Mouse (Mus musculus) hindbrain, embryonic 15.5 days (tissue): ENCODE results near the gene Olfr279. TPM values are rescaled to one million over a fixed set of nuclear protein-coding genes. Genes with fewer than 3 reads are reported as not detected.

ENCODE experiments used
- ATAC-seq: fragments of 200-750 bp; cut with Nextera tagmentation; 2 replicates; pipeline ENCODE4 v1.8.0; 2017; ENCODE audit warnings: low read depth, moderate number of reproducible peaks, moderate TSS enrichment; ENCODE audit not compliant: low FRiP score
- H3K27ac ChIP-seq: fragments of 300-500 bp; sonication (generic); replicated peaks from 2 replicates; pipeline ENCODE4 v1.5.1; 2015; ENCODE audit warnings: mild to moderate bottlenecking, inconsistent platforms
- H3K27me3 ChIP-seq: fragments of 300-500 bp; sonication (generic); 2 replicates; pipeline ENCODE4 v1.6.1; 2015; ENCODE audit warnings: control low read depth, inconsistent platforms
- H3K36me3 ChIP-seq: fragments of 300-500 bp; sonication (generic); 2 replicates; pipeline ENCODE4 v1.6.1; 2015; ENCODE audit warnings: control low read depth, inconsistent platforms
- H3K4me1 ChIP-seq: fragments of 300-500 bp; sonication (generic); replicated peaks from 2 replicates; pipeline ENCODE4 v1.6.1; 2015; ENCODE audit warnings: control low read depth, inconsistent platforms
- H3K4me2 ChIP-seq: fragments of 300-500 bp; sonication (generic); 2 replicates; pipeline ENCODE4 v1.6.1; 2015; ENCODE audit warnings: moderate library complexity, mild to moderate bottlenecking, inconsistent platforms
- H3K4me3 ChIP-seq: fragments of 300-500 bp; sonication (generic); 2 replicates; pipeline ENCODE4 v1.5.1; 2015; ENCODE audit warnings: mild to moderate bottlenecking, inconsistent platforms
- H3K9ac ChIP-seq: fragments of 300-500 bp; sonication (generic); 2 replicates; pipeline ENCODE4 v1.6.1; 2015; ENCODE audit warnings: inconsistent platforms
- H3K9me3 ChIP-seq: fragments of 300-500 bp; sonication (generic); 2 replicates; pipeline ENCODE4 v1.6.1; 2016; ENCODE audit warnings: control low read depth, inconsistent platforms
- WGBS: fragments of 180-500 bp; shearing (Covaris S2); methylation state at CpG from one replicate; pipeline ENCODE4 v1.1.7; 2015; 5-methylcytosine and 5-hydroxymethylcytosine counted together
- polyA plus RNA-seq: library from polyadenylated mRNA; unstranded; fragments of >200 nt; fragmentation: Nextera tagmentation; extraction: Ambion mirVana; gene quantifications from 2 replicates; pipeline ENCODE4 v1.2.1, GENCODE M21; 2015

The Olfr279 gene
- polyA plus RNA-seq: not detected in 2 replicates

DNA sequence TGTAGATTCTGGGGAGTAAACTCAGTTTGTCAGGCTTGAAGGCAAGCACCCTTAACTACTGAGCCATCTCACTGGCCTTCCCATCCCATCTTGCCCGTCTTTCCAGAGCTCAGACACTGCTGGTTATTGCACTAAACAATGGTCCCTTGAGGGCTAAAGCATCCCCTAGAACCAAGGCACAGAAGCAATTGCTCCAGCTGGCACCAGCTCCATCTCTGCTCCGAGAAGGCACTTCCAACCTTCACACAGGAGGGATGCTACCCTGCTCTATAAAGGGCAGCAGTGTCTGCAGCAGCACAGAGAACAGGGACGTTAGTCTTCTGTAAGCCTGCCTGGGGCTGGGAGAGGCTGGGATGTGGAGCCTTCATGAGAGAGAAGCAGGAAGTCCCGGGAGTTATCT, at the start of gene Olfr279:
Gene Olfr279 (plus strand): TSS at position 301 of the 400 bp plus-strand sequence.
- H3K4me3 ChIP-seq: no peak within 1 kb of the TSS
- H3K27ac ChIP-seq: no peak within 1 kb of the TSS
- H3K4me2 ChIP-seq: no peak within 1 kb of the TSS
- ATAC-seq: no peak
- 61% methylated on average over 4 of the region's 4 CpGs for WGBS
- no peak within 1 kb of the TSS for H3K9ac ChIP-seq
- H3K4me1 ChIP-seq: no peaks in the 10 kb centered on the region
- no peaks in the 10 kb centered on the region for H3K36me3 ChIP-seq
- no peaks in the 10 kb centered on the region for H3K9me3 ChIP-seq
- H3K27me3 ChIP-seq: no peaks in the 10 kb centered on the region

DNA sequence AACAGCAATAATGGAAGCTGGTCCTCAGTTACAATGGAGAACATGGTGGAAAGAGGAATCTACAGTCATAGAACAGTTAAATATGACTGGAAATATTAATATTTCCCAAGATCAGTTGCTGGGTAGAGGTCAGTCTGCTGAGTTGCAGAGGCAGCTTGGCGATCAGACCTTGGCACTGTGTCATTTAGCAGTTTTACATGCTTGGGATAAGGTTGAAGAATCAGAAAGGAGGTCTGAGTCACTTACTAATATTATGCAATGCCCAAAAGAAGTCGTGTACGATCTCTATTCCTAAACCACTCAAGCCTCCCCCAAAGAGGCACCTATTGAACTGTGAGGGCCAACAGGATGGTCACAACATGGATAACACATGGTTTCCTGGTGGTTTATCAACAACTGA, 47.6 kb upstream of the Olfr279 start:
- ATAC-seq: no peak
- H3K4me1 ChIP-seq: no peaks in the 10 kb centered on the region
- no peaks in the 10 kb centered on the region for H3K36me3 ChIP-seq
- no peak overlapping the region for H3K4me3 ChIP-seq
- H3K27ac ChIP-seq: no peak overlapping the region
- H3K4me2 ChIP-seq: no peak overlapping the region
- H3K9me3 ChIP-seq: no peaks in the 10 kb centered on the region
- no peak overlapping the region for H3K9ac ChIP-seq
- no peaks in the 10 kb centered on the region for H3K27me3 ChIP-seq
- WGBS: 84% methylated on average over 3 of the region's 3 CpGs

DNA sequence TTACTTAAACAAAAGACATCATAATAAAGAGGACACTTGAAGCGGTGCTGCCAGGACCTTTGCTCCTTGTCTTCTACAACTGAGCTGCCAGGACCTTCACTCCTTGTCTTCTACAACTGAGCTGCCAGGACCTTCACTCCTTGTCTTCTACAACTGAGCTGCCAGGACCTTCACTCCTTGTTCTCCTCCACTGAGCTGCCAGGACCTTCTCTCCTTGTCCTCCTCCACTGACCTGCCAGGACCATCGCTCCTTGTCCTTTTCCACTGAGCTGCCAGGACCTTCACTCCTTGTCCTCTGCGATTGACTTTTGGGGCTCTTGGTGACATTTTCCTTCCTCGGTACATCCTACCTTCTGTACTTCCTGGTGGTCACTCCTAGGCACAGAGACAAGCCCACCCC, 43.7 kb upstream of the Olfr279 start:
- Histone ChIP-seq H3K4me3 (no peak overlapping the region), H3K4me1 (no peaks in the 10 kb centered on the region), H3K27ac (no peak overlapping the region), H3K27me3 (no peaks in the 10 kb centered on the region), H3K4me2 (peak overlapping the region; percentile 25; the same call in 1 of the 2 replicates), H3K36me3 (no peaks in the 10 kb centered on the region), H3K9ac (no peak overlapping the region), H3K9me3 (no peaks in the 10 kb centered on the region)
- no peak for ATAC-seq
- 49% methylated on average over 4 of the region's 4 CpGs for WGBS

DNA sequence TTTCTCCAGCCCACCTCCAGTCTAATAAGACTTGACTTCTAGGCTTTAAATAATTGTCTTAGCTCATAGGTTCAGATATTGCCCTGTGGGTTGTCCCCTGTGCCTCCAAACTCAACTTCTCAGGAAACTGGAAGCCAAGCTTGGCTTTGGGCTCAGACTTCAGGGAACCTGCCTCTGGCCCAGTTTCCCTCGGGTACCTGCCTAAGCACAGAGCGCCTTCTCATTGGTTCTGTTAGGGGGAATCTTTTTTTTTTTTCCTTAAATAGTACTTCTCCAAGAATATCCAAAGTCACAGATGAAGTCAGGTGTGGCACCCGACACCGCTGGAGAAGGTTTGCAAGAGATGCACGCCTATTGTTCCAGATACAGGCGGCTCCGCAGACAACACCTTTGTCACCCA, 39.9 kb upstream of the Olfr279 start, which contains the start of gene Olfr281:
Gene Olfr281 (plus strand): TSS at position 301 of the 400 bp plus-strand sequence.
- H3K4me2 ChIP-seq: no peak within 1 kb of the TSS
- WGBS: 91% methylated on average over 7 of the region's 7 CpGs
- no peak within 1 kb of the TSS for H3K27ac ChIP-seq
- H3K9me3 ChIP-seq: no peaks in the 10 kb centered on the region
- no peak within 1 kb of the TSS for H3K4me3 ChIP-seq
- no peaks in the 10 kb centered on the region for H3K36me3 ChIP-seq
- no peak within 1 kb of the TSS for H3K9ac ChIP-seq
- H3K4me1 ChIP-seq: no peaks in the 10 kb centered on the region
- H3K27me3 ChIP-seq: no peaks in the 10 kb centered on the region
- ATAC-seq: no peak

DNA sequence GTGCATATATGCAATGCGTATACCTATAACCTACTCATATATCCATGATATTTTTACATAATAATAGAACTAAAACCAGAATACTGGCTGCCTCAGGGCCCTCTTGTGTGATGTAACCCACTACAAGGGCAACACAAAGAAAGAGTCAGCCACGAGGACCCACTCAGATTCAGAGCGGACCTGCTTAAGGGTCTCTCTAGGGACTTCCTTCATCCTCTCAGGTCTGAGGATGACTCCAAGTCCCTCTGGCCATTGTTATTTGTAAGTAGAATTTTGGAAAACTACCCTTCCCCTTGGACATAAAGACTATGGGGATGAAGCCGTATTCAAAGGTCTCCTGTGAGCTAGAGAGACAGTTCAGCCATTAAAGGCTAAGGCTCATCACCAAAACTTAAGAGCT, 22.6 kb upstream of the Olfr279 start, which contains the start of gene OR5BS1P:
Gene OR5BS1P (plus strand): TSS at position 301 of the 400 bp plus-strand sequence.
- 0 out of 2 replicates have a peak, but pooled peaks cover 2% of the 10 kb centered on the region for H3K9me3 ChIP-seq
- ATAC-seq: no peak
- no peak within 1 kb of the TSS for H3K9ac ChIP-seq
- H3K27me3 ChIP-seq: no peaks in the 10 kb centered on the region
- no peaks in the 10 kb centered on the region for H3K36me3 ChIP-seq
- H3K4me3 ChIP-seq: no peak within 1 kb of the TSS
- H3K27ac ChIP-seq: no peak within 1 kb of the TSS
- 93% methylated on average over 4 of the region's 4 CpGs for WGBS
- H3K4me2 ChIP-seq: no peak within 1 kb of the TSS
- no peaks in the 10 kb centered on the region for H3K4me1 ChIP-seq

DNA sequence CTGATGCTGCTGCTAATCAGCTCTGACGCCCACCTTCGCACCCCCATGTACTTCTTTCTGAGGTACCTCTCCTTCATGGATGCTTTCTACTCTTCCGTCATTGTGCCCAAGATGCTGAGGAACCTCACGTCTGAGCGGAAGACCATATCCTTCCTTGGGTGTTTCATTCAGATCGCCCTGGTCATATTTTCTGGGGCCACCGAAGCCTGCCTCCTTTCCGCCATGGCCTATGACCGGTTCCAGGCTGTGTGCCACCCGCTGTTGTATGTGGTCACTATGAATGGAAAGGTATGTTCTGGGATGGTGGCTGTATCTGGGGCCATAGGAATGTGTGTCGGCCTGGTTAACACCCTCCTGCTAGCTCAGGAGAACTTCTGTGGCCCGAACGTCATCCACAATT, 20.7 kb upstream of the Olfr279 start:
- H3K4me1 ChIP-seq: no peaks in the 10 kb centered on the region
- H3K4me3 ChIP-seq: no peak overlapping the region
- H3K36me3 ChIP-seq: no peaks in the 10 kb centered on the region
- no peak overlapping the region for H3K9ac ChIP-seq
- H3K27me3 ChIP-seq: no peaks in the 10 kb centered on the region
- H3K4me2 ChIP-seq: no peak overlapping the region
- H3K9me3 ChIP-seq: 0 out of 2 replicates have a peak, but pooled peaks cover 2% of the 10 kb centered on the region
- WGBS: 94% methylated on average over 13 of the region's 13 CpGs
- H3K27ac ChIP-seq: no peak overlapping the region
- ATAC-seq: no peak

DNA sequence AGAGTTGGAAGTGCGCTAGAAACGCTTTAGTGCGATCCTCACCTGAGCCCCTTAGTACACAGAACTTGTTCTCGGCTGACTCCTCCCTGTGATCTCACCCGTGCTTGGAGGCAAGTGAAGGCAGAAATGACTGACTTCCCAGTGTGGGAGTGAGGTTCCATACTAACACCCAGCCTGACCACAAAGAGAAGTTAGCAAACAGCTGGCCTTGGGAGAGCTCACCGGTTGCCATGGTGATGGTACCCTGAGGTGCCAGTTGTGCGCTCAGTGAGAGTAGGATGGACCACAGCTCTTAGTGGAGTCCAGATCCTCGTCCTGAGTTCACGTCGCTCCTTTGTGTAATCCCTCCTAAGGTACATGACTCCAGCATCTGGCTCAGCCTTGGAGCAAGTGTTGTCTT, 17.2 kb upstream of the Olfr279 start:
- H3K4me3 ChIP-seq: no peak overlapping the region
- no peaks in the 10 kb centered on the region for H3K4me1 ChIP-seq
- 77% methylated on average over 10 of the region's 10 CpGs for WGBS
- no peak overlapping the region for H3K4me2 ChIP-seq
- H3K27me3 ChIP-seq: no peaks in the 10 kb centered on the region
- no peaks in the 10 kb centered on the region for H3K36me3 ChIP-seq
- H3K9ac ChIP-seq: no peak overlapping the region
- no peak for ATAC-seq
- no peak overlapping the region for H3K27ac ChIP-seq
- H3K9me3 ChIP-seq: no peaks in the 10 kb centered on the region

DNA sequence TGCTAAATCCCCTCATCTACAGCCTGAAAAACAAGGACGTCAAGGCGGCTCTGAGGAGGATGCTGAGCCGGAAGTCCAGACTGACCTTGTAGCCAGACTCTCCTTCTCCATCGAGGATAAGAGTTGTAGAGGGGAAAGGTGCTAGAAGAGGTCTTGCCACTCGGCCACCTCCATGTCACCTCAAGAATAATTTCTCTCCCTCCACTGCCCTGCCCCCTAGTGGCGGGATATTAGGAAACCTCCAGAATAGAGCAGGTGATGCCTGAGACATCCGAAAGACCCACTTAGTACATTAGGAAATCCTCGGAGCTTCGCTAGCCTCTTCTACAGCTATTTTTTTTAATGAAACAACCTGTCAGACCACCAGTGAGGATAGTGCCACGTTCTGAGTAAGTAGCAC, 16.8 kb upstream of the Olfr279 start:
- no peaks in the 10 kb centered on the region for H3K36me3 ChIP-seq
- no peaks in the 10 kb centered on the region for H3K27me3 ChIP-seq
- no peak overlapping the region for H3K27ac ChIP-seq
- H3K4me1 ChIP-seq: no peaks in the 10 kb centered on the region
- no peak overlapping the region for H3K4me3 ChIP-seq
- H3K4me2 ChIP-seq: no peak overlapping the region
- no peaks in the 10 kb centered on the region for H3K9me3 ChIP-seq
- H3K9ac ChIP-seq: no peak overlapping the region
- 60% methylated on average over 10 of the region's 10 CpGs for WGBS
- ATAC-seq: no peak

DNA sequence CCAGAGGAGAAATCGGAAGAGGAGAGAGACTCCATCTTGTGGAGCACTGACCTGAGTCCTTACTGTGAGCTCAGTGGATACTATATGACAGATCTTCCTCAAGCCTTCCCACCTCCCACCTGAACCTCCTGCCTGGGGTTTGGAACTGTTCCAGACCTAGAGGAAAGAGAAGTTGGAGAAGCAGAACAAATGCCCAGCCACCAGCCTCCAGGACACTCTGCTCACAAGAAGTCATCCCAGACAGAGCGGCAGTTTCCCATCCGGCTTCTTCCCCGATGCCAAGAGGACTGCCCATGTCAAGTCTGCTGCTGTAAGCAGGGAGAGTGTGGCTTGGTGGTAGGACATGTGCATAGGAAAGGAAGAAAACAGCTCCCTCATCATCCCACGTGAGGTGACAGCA, 15.9 kb upstream of the Olfr279 start:
- Histone ChIP-seq H3K27ac (no peak overlapping the region), H3K9me3 (no peaks in the 10 kb centered on the region), H3K4me3 (no peak overlapping the region), H3K27me3 (no peaks in the 10 kb centered on the region), H3K4me1 (no peaks in the 10 kb centered on the region), H3K9ac (no peak overlapping the region), H3K36me3 (no peaks in the 10 kb centered on the region), H3K4me2 (no peak overlapping the region)
- 76% methylated on average over 5 of the region's 5 CpGs for WGBS
- ATAC-seq: no peak

DNA sequence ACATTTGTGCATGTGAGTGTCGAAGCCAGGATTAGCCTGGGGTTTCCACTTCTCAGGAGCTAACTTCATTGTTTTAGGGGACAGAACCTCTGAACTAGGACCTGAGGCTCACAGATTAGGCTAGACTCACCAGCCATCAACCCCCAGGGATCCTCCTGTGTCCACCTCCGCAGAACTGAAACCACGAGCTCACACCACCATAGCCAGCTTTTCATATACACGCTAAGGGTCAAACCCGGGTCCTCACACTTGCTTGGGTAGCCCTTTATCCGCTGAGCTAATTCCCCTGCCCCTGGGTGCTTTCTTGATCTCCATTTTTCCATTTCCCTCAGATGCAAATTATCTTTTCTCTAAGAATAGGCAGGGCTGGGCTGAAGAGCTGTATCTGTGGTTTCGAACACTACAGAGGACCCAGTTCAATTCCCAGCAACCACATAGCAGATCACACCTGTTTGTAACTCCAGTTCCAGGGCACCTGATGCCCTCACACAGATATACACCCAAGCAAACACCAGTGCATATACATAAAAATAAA, 12.6 kb upstream of the Olfr279 start:
- Histone ChIP-seq H3K27ac (no peak overlapping the region), H3K9me3 (no peaks in the 10 kb centered on the region), H3K27me3 (no peaks in the 10 kb centered on the region), H3K36me3 (no peaks in the 10 kb centered on the region), H3K4me2 (no peak overlapping the region), H3K4me1 (no peaks in the 10 kb centered on the region), H3K4me3 (no peak overlapping the region), H3K9ac (no peak overlapping the region)
- 76% methylated on average over 7 of the region's 7 CpGs for WGBS
- ATAC-seq: no peak

DNA sequence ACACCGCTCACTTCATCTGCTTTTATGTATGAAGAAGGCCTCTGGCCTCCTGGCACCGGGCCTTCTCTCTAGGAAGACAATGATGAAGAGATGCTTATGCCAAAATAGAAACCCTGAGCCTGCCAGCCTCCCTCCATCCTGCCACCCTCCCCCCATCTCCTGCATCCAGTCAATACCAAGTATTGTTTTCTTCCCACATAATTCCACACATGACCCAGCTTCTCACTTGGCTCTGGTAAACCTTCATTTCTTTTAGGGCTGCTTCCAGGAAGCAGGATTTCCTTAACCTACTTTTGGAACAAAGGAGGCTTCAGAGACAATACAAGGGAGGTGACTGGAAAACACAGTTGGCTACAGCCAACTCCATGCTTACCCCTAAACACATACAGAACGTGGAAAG, 9.5 kb upstream of the Olfr279 start, which contains the start of gene Lalba:
Gene Lalba (minus strand): TSS at position 21 of the 400 bp plus-strand sequence.
- Histone ChIP-seq H3K27me3 (no peaks in the 10 kb centered on the region), H3K9ac (no peak within 1 kb of the TSS), H3K4me1 (no peaks in the 10 kb centered on the region), H3K4me3 (no peak within 1 kb of the TSS), H3K9me3 (no peaks in the 10 kb centered on the region), H3K27ac (no peak within 1 kb of the TSS), H3K36me3 (no peaks in the 10 kb centered on the region), H3K4me2 (no peak within 1 kb of the TSS)
- 54% methylated on average over 3 of the region's 3 CpGs for WGBS
- ATAC-seq: no peak

DNA sequence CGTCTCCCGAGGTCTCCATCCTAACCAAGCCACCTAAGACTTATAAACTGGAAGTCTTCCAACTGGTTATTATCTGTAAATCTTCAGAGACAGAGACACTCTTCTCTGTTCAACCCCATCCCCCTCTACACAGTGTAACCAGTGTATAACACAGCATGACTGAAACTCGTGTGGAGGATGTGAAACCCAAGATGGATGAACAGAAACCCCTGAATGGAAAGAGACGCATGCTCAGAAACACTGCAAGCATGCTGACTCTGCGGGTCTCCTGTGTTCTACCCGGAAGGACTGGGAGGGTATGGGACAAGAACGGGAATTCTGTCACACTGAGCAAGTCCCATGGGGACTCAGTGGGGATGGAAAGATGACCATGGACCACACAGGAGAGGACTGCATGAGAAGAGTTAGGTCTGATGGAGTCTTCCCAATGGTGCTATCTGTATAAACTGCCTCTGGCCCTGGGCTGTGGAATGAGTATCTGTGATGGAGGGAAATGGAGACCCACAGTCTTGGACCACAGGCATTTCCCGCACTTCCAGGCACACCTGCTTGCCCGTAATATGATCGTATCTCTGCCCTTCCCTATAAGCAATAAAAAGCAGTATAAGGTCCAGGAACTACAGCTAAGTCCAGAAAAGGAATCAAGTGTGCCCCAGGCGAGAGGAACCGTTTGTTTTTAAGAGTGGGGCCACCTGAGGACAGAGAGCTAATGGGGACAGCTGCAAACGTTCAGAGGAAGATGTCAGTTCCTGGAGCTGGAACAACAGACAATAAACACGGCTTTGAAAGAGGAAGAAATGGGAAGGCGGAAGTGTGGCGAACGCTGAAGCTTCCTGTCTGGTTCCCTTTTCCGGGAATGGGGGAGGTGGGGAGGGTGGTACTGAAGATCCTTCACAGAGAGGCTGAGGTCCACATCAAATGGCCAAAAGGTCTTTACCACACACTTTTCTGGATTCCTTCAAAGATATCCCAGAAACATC, 8.0 kb upstream of the Olfr279 start:
- Histone ChIP-seq H3K4me2 (no peak overlapping the region), H3K36me3 (no peaks in the 10 kb centered on the region), H3K9ac (no peak overlapping the region), H3K4me3 (no peak overlapping the region), H3K4me1 (no peaks in the 10 kb centered on the region), H3K27ac (no peak overlapping the region), H3K9me3 (no peaks in the 10 kb centered on the region), H3K27me3 (no peaks in the 10 kb centered on the region)
- ATAC-seq: no peak
- 79% methylated on average over 18 of the region's 18 CpGs for WGBS
